Mouse (Mus musculus): ENCODE data around the gene Abhd6. TPM values are rescaled to one million over a fixed set of nuclear protein-coding genes. Genes with fewer than 3 reads are reported as not detected.

The Abhd6 gene
- polyA plus RNA-seq, 1 experiment from 2014 or later, result 8.1 TPM

- H3K27me3 ChIP-seq, result no peaks in the 10 kb centered on the region
- H3K9ac ChIP-seq, result no peak overlapping the region
- H3K4me1 ChIP-seq (replicated peaks), result no peaks in the 10 kb centered on the region
- no peaks in the 10 kb centered on the region for H3K36me3 ChIP-seq (replicated peaks)
- no peak for ATAC-seq (ENCODE audit: insufficient read depth)
- 56% methylated on average over 13 of the region's 13 CpGs for WGBS (ENCODE audit: insufficient replicate concordance)
- H3K9me3 ChIP-seq (replicated peaks), result no peaks in the 10 kb centered on the region
- no peak overlapping the region for H3K4me2 ChIP-seq
- H3K27ac ChIP-seq (replicated peaks), result no peak overlapping the region
- H3K4me3 ChIP-seq (replicated peaks), result no peak overlapping the region
These were observed 29.6 kb downstream of the Abhd6 start for GRCm38 (mm10) chr14:8032087-8032944.

- H3K27ac ChIP-seq (replicated peaks), result no peak overlapping the region
- 46% methylated on average over 5 of the region's 5 CpGs for WGBS (ENCODE audit: insufficient replicate concordance)
These were observed 31.9 kb downstream of the Abhd6 start for GRCm38 (mm10) chr14:8034561-8034960.

GRCm38 (mm10) chr14:8035951-8036350 is 33.2 kb downstream of the Abhd6 start:
- ATAC-seq (ENCODE audit: insufficient read depth), result no peak
- WGBS (ENCODE audit: insufficient replicate concordance), result 65% methylated on average over 6 of the region's 6 CpGs
- H3K27ac ChIP-seq (replicated peaks), result no peak overlapping the region
- H3K4me2 ChIP-seq, result no peak overlapping the region
- H3K9me3 ChIP-seq (replicated peaks), result no peaks in the 10 kb centered on the region
- H3K27me3 ChIP-seq, result no peaks in the 10 kb centered on the region
- H3K9ac ChIP-seq, result no peak overlapping the region
- H3K36me3 ChIP-seq (replicated peaks), result no peaks in the 10 kb centered on the region
- H3K4me1 ChIP-seq (replicated peaks), result no peaks in the 10 kb centered on the region
- H3K4me3 ChIP-seq (replicated peaks), result no peak overlapping the region

More at GRCm38 (mm10) chr14:8034561-8034960, 31.9 kb downstream of the Abhd6 start:
- Histone ChIP-seq H3K4me1 (replicated peaks) (no peaks in the 10 kb centered on the region), H3K36me3 (replicated peaks) (no peaks in the 10 kb centered on the region), H3K27me3 (no peaks in the 10 kb centered on the region), H3K9ac (no peak overlapping the region), H3K9me3 (replicated peaks) (no peaks in the 10 kb centered on the region), H3K4me3 (replicated peaks) (no peak overlapping the region), H3K4me2 (no peak overlapping the region)
- no peak for ATAC-seq (ENCODE audit: insufficient read depth)

DNA sequence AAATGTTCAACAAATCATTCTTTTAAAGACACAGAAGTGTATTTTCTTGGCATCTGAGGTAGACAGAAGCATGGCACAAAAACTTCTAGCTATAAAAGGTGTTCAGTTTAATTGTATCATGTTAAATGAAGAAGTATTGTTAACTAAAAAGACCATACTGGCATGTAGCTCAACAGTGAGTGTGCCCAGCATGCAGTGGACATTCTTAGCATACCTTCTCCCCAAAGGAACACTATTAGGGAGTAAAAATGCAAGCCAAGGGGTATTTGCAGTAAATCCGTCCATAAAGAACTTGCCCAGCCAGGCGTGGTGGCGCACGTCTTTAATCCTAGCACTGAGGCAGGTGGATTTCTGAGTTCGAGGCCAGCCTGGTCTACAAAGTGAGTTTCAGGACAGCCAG is 33.7 kb downstream of the Abhd6 start:
- Histone ChIP-seq H3K36me3 (replicated peaks) (no peaks in the 10 kb centered on the region), H3K27me3 (no peaks in the 10 kb centered on the region), H3K4me1 (replicated peaks) (no peaks in the 10 kb centered on the region), H3K4me3 (replicated peaks) (no peak overlapping the region), H3K27ac (replicated peaks) (no peak overlapping the region), H3K4me2 (no peak overlapping the region), H3K9me3 (replicated peaks) (no peaks in the 10 kb centered on the region), H3K9ac (no peak overlapping the region)
- ATAC-seq (ENCODE audit: insufficient read depth), result no peak
- WGBS (ENCODE audit: insufficient replicate concordance), result 58% methylated on average over 5 of the region's 5 CpGs

DNA sequence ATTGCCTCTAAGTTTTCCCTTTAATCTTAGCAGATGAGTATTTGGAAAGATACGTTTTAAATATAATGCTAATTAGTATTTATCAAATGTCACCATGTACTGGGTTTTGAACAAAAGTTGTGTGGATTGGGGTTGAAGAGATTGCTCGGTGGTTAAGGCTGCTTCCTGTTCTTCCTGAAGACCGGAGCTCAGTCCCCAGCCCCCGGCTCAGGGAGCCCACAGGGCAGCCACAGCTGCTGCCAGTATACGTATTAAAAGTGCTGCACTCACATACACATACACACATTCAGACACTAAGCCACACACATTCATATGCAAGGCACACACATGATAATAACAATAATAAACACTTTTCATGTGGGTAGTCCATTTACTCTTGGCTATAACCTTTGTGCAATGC is 35.4 kb downstream of the Abhd6 start:
- no peaks in the 10 kb centered on the region for H3K36me3 ChIP-seq (replicated peaks)
- ATAC-seq (ENCODE audit: insufficient read depth), result no peak
- no peaks in the 10 kb centered on the region for H3K4me1 ChIP-seq (replicated peaks)
- no peaks in the 10 kb centered on the region for H3K9me3 ChIP-seq (replicated peaks)
- no peak overlapping the region for H3K4me3 ChIP-seq (replicated peaks)
- H3K27ac ChIP-seq (replicated peaks), result no peak overlapping the region
- H3K4me2 ChIP-seq, result no peak overlapping the region
- H3K27me3 ChIP-seq, result no peaks in the 10 kb centered on the region
- H3K9ac ChIP-seq, result no peak overlapping the region
- WGBS (ENCODE audit: insufficient replicate concordance), result 14% methylated on average over 5 of the region's 5 CpGs

GRCm38 (mm10) chr14:8038791-8039448 is 36.2 kb downstream of the Abhd6 start:
- Histone ChIP-seq H3K9me3 (replicated peaks) (no peaks in the 10 kb centered on the region), H3K36me3 (replicated peaks) (no peaks in the 10 kb centered on the region), H3K4me3 (replicated peaks) (no peak overlapping the region), H3K27ac (replicated peaks) (no peak overlapping the region), H3K9ac (no peak overlapping the region), H3K4me2 (no peak overlapping the region), H3K27me3 (no peaks in the 10 kb centered on the region), H3K4me1 (replicated peaks) (no peaks in the 10 kb centered on the region)
- no peak for ATAC-seq (ENCODE audit: insufficient read depth)
- WGBS (ENCODE audit: insufficient replicate concordance), result 54% methylated on average over 7 of the region's 7 CpGs

- Histone ChIP-seq H3K4me1 (replicated peaks) (no peaks in the 10 kb centered on the region), H3K4me3 (replicated peaks) (no peak overlapping the region), H3K36me3 (replicated peaks) (no peaks in the 10 kb centered on the region), H3K27ac (replicated peaks) (no peak overlapping the region), H3K9ac (no peak overlapping the region), H3K9me3 (replicated peaks) (no peaks in the 10 kb centered on the region), H3K4me2 (no peak overlapping the region), H3K27me3 (no peaks in the 10 kb centered on the region)
- ATAC-seq (ENCODE audit: insufficient read depth), result no peak
- 39% methylated on average over 3 of the region's 3 CpGs for WGBS (ENCODE audit: insufficient replicate concordance)
These were observed 37.5 kb downstream of the Abhd6 start for GRCm38 (mm10) chr14:8040179-8040578.

DNA sequence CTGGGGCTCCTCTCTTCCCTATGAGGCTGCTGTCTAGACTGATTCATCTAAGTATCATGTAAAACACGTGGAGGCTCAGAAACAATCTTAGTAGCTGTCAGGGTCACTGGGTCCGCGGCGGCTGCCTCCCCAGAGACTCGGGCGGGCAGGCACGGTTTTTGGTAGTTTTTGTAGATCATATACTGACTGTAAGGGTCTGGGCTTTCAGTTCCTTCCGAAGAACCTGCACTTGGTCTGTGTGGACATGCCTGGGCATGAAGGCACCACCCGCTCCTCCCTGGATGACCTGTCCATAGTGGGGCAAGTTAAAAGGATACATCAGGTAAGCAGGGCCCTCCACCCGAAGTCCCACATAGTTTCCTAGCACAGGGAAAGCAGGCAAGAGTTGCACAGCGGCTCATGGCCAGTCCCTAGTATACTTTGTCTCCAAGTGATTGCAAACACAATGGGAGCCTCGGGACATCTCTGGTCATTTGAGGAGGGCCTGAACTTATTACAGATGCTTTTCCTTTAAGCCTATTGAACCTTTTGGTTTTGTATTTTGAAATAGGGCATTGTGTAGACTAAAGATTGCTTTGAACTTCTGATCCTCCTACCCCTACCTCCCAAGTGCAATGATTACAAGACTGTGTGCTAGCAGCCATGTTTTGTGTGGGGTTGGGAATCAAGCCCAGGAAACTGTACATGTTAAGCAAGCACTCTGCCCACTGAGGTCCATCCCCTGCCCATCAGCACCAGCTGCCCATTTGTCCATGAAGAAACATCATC is 38.4 kb downstream of the Abhd6 start:
- Histone ChIP-seq H3K9ac (no peak overlapping the region), H3K27me3 (no peaks in the 10 kb centered on the region), H3K4me3 (replicated peaks) (no peak overlapping the region), H3K4me2 (no peak overlapping the region), H3K9me3 (replicated peaks) (no peaks in the 10 kb centered on the region), H3K36me3 (replicated peaks) (no peaks in the 10 kb centered on the region), H3K4me1 (replicated peaks) (no peaks in the 10 kb centered on the region), H3K27ac (replicated peaks) (no peak overlapping the region)
- ATAC-seq (ENCODE audit: insufficient read depth), result no peak
- WGBS (ENCODE audit: insufficient replicate concordance), result 68% methylated on average over 12 of the region's 12 CpGs

- WGBS (ENCODE audit: insufficient replicate concordance), result 50% methylated on average over 2 of the region's 2 CpGs
- H3K9me3 ChIP-seq (replicated peaks), result no peaks in the 10 kb centered on the region
- no peaks in the 10 kb centered on the region for H3K4me1 ChIP-seq (replicated peaks)
- no peak overlapping the region for H3K4me3 ChIP-seq (replicated peaks)
- H3K4me2 ChIP-seq, result no peak overlapping the region
- no peak overlapping the region for H3K27ac ChIP-seq (replicated peaks)
- ATAC-seq (ENCODE audit: insufficient read depth), result no peak
- no peaks in the 10 kb centered on the region for H3K27me3 ChIP-seq
- H3K36me3 ChIP-seq (replicated peaks), result no peaks in the 10 kb centered on the region
- no peak overlapping the region for H3K9ac ChIP-seq
These were observed 39.4 kb downstream of the Abhd6 start for GRCm38 (mm10) chr14:8042120-8042519.

GRCm38 (mm10) chr14:8042577-8042976 is 39.9 kb downstream of the Abhd6 start:
- ATAC-seq (ENCODE audit: insufficient read depth), result no peak
- Histone ChIP-seq H3K27me3 (no peaks in the 10 kb centered on the region), H3K9ac (no peak overlapping the region), H3K27ac (replicated peaks) (no peak overlapping the region), H3K9me3 (replicated peaks) (no peaks in the 10 kb centered on the region), H3K36me3 (replicated peaks) (no peaks in the 10 kb centered on the region), H3K4me1 (replicated peaks) (no peaks in the 10 kb centered on the region), H3K4me2 (no peak overlapping the region), H3K4me3 (replicated peaks) (no peak overlapping the region)
- 76% methylated on average over 9 of the region's 9 CpGs for WGBS (ENCODE audit: insufficient replicate concordance)

DNA sequence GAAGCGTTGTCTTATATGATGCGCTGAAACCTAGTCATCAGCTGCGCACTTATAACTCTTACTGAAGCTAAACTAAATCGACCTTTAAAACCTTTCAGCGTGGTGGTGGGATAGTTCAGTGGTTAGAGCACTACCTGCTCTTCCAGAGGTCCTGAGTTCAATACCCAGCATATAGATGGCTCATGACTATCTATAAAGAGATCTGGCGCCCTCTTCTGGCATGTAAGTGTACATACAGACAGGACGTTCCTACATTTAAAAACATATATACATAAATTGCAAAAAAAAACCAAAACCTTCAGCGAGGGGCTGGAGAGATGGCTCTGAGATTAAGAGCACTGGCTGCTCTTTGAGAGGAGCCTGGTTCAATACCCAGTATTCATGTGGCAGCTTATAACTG is 41.6 kb downstream of the Abhd6 start:
- H3K4me3 ChIP-seq (replicated peaks), result no peak overlapping the region
- H3K9ac ChIP-seq, result no peak overlapping the region
- H3K36me3 ChIP-seq (replicated peaks), result no peaks in the 10 kb centered on the region
- WGBS (ENCODE audit: insufficient replicate concordance), result 50% methylated on average over 8 of the region's 8 CpGs
- H3K4me1 ChIP-seq (replicated peaks), result no peaks in the 10 kb centered on the region
- no peak for ATAC-seq (ENCODE audit: insufficient read depth)
- no peaks in the 10 kb centered on the region for H3K9me3 ChIP-seq (replicated peaks)
- no peaks in the 10 kb centered on the region for H3K27me3 ChIP-seq
- no peak overlapping the region for H3K4me2 ChIP-seq
- no peak overlapping the region for H3K27ac ChIP-seq (replicated peaks)
